Comparison of ENCODE assay signal across 9 mouse cellular contexts in the genomic region with DNA sequence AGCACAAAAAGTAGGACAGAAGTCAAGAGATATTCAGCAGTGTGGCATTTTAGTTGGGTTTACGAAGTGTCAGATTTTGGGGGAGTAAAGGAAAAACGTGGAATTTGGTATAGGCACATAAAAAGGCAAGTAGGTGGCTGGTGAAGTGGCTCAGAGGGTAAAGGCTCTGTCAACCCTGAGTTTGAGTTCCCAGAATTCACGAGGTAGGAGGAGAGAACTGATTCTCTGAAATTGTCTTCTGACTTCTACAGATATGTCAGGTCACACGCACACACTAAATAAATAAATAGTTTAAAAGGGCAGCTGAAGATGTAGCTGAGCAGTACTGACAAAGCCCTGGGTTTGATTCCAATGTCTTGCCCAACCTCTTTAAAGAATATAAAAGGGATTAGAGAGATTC. TPM values are rescaled to one million over a fixed set of nuclear protein-coding genes. Genes with fewer than 3 reads are reported as not detected.
A peak's percentile ranks its signal among the peaks of the same experiment; 100 is the strongest.
DNase-seq lines count a peak whose midpoint lies in the region; ATAC-seq and TF ChIP-seq lines count a peak whose summit lies in the region.
"Had no signal": no experiment of that assay in that cellular context is flagged by ENCODE, and none has a peak within 500 bp of the region (broad histone marks: within the 10 kb centered on the region; RNA-seq: fewer than 3 reads in every experiment).

No protein-coding gene starts in this region.

- H3K27ac ChIP-seq in kidney, postnatal 0 days, result no peak overlapping the region
- no peak overlapping the region for H3K27ac ChIP-seq in embryonic facial prominence, embryonic 14.5 days (replicated peaks; ENCODE audit: low read depth, low read length)
- H3K27ac ChIP-seq in intestine, embryonic 16.5 days (ENCODE audit: low read length), result no peak overlapping the region
- no peak overlapping the region for H3K27ac ChIP-seq in neural tube, embryonic 12.5 days

- 75% methylated on average over 4 of the region's 4 CpGs for WGBS in kidney, postnatal 0 days
- WGBS in embryonic facial prominence, embryonic 14.5 days, result 83% methylated on average over 4 of the region's 4 CpGs
- WGBS in intestine, embryonic 16.5 days, result 73% methylated on average over 4 of the region's 4 CpGs
- 76% methylated on average over 4 of the region's 4 CpGs for WGBS in neural tube, embryonic 12.5 days

- DNase-seq in kidney, postnatal 0 days (ENCODE audit: low spot score), result no peak
- no peak for DNase-seq in kidney, adult 18-20 months
- DNase-seq in embryonic facial prominence, embryonic 14.5 days (ENCODE audit: low spot score), result no peak
- no peak for DNase-seq in cerebellum, adult 11-12 months
- no peak for DNase-seq in spleen, adult 18-20 months
- DNase-seq: cerebellum, adult 11 months had no signal

- H3K36me3 ChIP-seq in kidney, postnatal 0 days (ENCODE audit: insufficient read depth, low read length), result no peaks in the 10 kb centered on the region
- H3K36me3 ChIP-seq in embryonic facial prominence, embryonic 14.5 days (ENCODE audit: control insufficient read depth, insufficient read depth, low read length), result no peaks in the 10 kb centered on the region
- no peaks in the 10 kb centered on the region for H3K36me3 ChIP-seq in intestine, embryonic 16.5 days (ENCODE audit: control insufficient read depth, insufficient read depth, low read length)
- H3K36me3 ChIP-seq in neural tube, embryonic 12.5 days, result no peaks in the 10 kb centered on the region

- no peaks in the 10 kb centered on the region for H3K27me3 ChIP-seq in kidney, postnatal 0 days (ENCODE audit: insufficient read depth, low read length)
- peaks cover 21% of the 10 kb centered on the region for H3K27me3 ChIP-seq in embryonic facial prominence, embryonic 14.5 days (replicated peaks; ENCODE audit: control insufficient read depth, insufficient read depth, low read length)
- no peaks in the 10 kb centered on the region for H3K27me3 ChIP-seq in intestine, embryonic 16.5 days (replicated peaks; ENCODE audit: control insufficient read depth, insufficient read depth, low read length)
- no peaks in the 10 kb centered on the region for H3K27me3 ChIP-seq in neural tube, embryonic 12.5 days (replicated peaks)

- no peak for ATAC-seq in kidney, postnatal 0 days (replicated peaks; ENCODE audit: low FRiP score, low read depth)
- ATAC-seq in embryonic facial prominence, embryonic 14.5 days (ENCODE audit: low read depth), result no peak
- ATAC-seq in intestine, embryonic 16.5 days, result no peak
- no peak for ATAC-seq in neural tube, embryonic 12.5 days (ENCODE audit: low FRiP score, low read depth)

- no peaks in the 10 kb centered on the region for H3K9me3 ChIP-seq in kidney, postnatal 0 days (replicated peaks; ENCODE audit: low read length)
- H3K9me3 ChIP-seq in embryonic facial prominence, embryonic 14.5 days (ENCODE audit: control insufficient read depth, low read length), result no peaks in the 10 kb centered on the region
- no peaks in the 10 kb centered on the region for H3K9me3 ChIP-seq in intestine, embryonic 16.5 days (ENCODE audit: control insufficient read depth, low read length)
- H3K9me3 ChIP-seq in neural tube, embryonic 12.5 days, result no peaks in the 10 kb centered on the region

- peak overlapping the region; percentile 84 for H3K4me2 ChIP-seq in kidney, postnatal 0 days (ENCODE audit: low read length)
- peak overlapping the region; percentile 75 for H3K4me2 ChIP-seq in embryonic facial prominence, embryonic 14.5 days (ENCODE audit: low read depth, low read length)
- peak overlapping the region; percentile 90; the same call in 1 of the 2 replicates for H3K4me2 ChIP-seq in intestine, embryonic 16.5 days (ENCODE audit: low read depth, low read length)
- H3K4me2 ChIP-seq in neural tube, embryonic 12.5 days (replicated peaks), result peak overlapping the region; percentile 87

- peak overlapping the region; percentile 91; the same call in 1 of the 2 replicates for H3K9ac ChIP-seq in kidney, postnatal 0 days (ENCODE audit: low read depth, low read length)
- H3K9ac ChIP-seq in embryonic facial prominence, embryonic 14.5 days (ENCODE audit: low read depth, low read length), result no peak overlapping the region
- H3K9ac ChIP-seq in intestine, embryonic 16.5 days (ENCODE audit: low read depth, low read length), result peak overlapping the region; percentile 79; the same call in 1 of the 2 replicates
- H3K9ac ChIP-seq in neural tube, embryonic 12.5 days, result no peak overlapping the region

- no peak for TF ChIP-seq CTCF in kidney, postnatal 0 days (IDR thresholded peaks at IDR 0.05; ENCODE audit: low read depth)

- H3K4me1 ChIP-seq in kidney, postnatal 0 days (replicated peaks; ENCODE audit: insufficient read depth, low read length), result peaks cover 13% of the 10 kb centered on the region
- H3K4me1 ChIP-seq in embryonic facial prominence, embryonic 14.5 days (ENCODE audit: control insufficient read depth, insufficient read depth, low read length), result peaks cover 9% of the 10 kb centered on the region
- H3K4me1 ChIP-seq in intestine, embryonic 16.5 days (ENCODE audit: control insufficient read depth, insufficient read depth, low read length), result peaks cover 22% of the 10 kb centered on the region
- H3K4me1 ChIP-seq in neural tube, embryonic 12.5 days, result peaks cover 26% of the 10 kb centered on the region

- no peak overlapping the region for H3K4me3 ChIP-seq in kidney, postnatal 0 days (replicated peaks; ENCODE audit: low read depth, low read length)
- peak overlapping the region; percentile 76 for H3K4me3 ChIP-seq in embryonic facial prominence, embryonic 14.5 days (ENCODE audit: low read depth, low read length)
- H3K4me3 ChIP-seq in intestine, embryonic 16.5 days (ENCODE audit: low read length), result no peak overlapping the region
- no peak overlapping the region; the same call in 1 of the 2 replicates for H3K4me3 ChIP-seq in neural tube, embryonic 12.5 days

RNA-seq across cellular contexts. Expression of a gene that starts 3.4 kb away (rescaled TPM):
- 26.9 and 27.4 TPM in 2 replicates for polyA plus RNA-seq in kidney, postnatal 0 days (2015; fragmentation: Nextera tagmentation; extraction: Ambion mirVana)
- polyA plus RNA-seq in embryonic facial prominence, embryonic 14.5 days (2014; fragmentation: Nextera tagmentation; extraction: Ambion mirVana), result 13.1 and 13.2 TPM in 2 replicates
- polyA plus RNA-seq in intestine, embryonic 16.5 days (2015; fragmentation: Nextera tagmentation; extraction: Ambion mirVana), result 23.9 TPM in 2 replicates
- polyA plus RNA-seq in neural tube, embryonic 12.5 days (2016; fragmentation: Nextera tagmentation; extraction: Ambion mirVana), result 107 and 112 TPM in 2 replicates

RNA-seq across cellular contexts. Expression of a gene that starts 9.8 kb away (rescaled TPM):
- 30.0 and 30.3 TPM in 2 replicates for polyA plus RNA-seq in kidney, postnatal 0 days (2015; fragmentation: Nextera tagmentation; extraction: Ambion mirVana)
- 42.0 and 46.5 TPM in 2 replicates for polyA plus RNA-seq in embryonic facial prominence, embryonic 14.5 days (2014; fragmentation: Nextera tagmentation; extraction: Ambion mirVana)
- polyA plus RNA-seq in intestine, embryonic 16.5 days (2015; fragmentation: Nextera tagmentation; extraction: Ambion mirVana), result 20.5 and 20.9 TPM in 2 replicates
- polyA plus RNA-seq in neural tube, embryonic 12.5 days (2016; fragmentation: Nextera tagmentation; extraction: Ambion mirVana), result 86.5 and 89.6 TPM in 2 replicates

RNA-seq across cellular contexts. Expression of a gene that starts 10.7 kb away (rescaled TPM):
- polyA plus RNA-seq in kidney, postnatal 0 days (2015; fragmentation: Nextera tagmentation; extraction: Ambion mirVana), result 46.3 and 52.2 TPM in 2 replicates
- 57.4 and 61.7 TPM in 2 replicates for polyA plus RNA-seq in embryonic facial prominence, embryonic 14.5 days (2014; fragmentation: Nextera tagmentation; extraction: Ambion mirVana)
- 52.2 and 52.7 TPM in 2 replicates for polyA plus RNA-seq in intestine, embryonic 16.5 days (2015; fragmentation: Nextera tagmentation; extraction: Ambion mirVana)
- polyA plus RNA-seq in neural tube, embryonic 12.5 days (2016; fragmentation: Nextera tagmentation; extraction: Ambion mirVana), result 72.9 and 78.0 TPM in 2 replicates

RNA-seq across cellular contexts. Expression of a gene that starts 17.7 kb away (rescaled TPM):
- 45.6 and 46.5 TPM in 2 replicates for polyA plus RNA-seq in kidney, postnatal 0 days (2015; fragmentation: Nextera tagmentation; extraction: Ambion mirVana)
- 45.2 and 49.3 TPM in 2 replicates for polyA plus RNA-seq in embryonic facial prominence, embryonic 14.5 days (2014; fragmentation: Nextera tagmentation; extraction: Ambion mirVana)
- polyA plus RNA-seq in intestine, embryonic 16.5 days (2015; fragmentation: Nextera tagmentation; extraction: Ambion mirVana), result 75.0 and 78.0 TPM in 2 replicates
- polyA plus RNA-seq in neural tube, embryonic 12.5 days (2016; fragmentation: Nextera tagmentation; extraction: Ambion mirVana), result 59.9 and 65.9 TPM in 2 replicates

RNA-seq across cellular contexts. Expression of a gene that starts 54.5 kb away (rescaled TPM):
- not detected in 2 replicates for polyA plus RNA-seq in kidney, postnatal 0 days (2015; fragmentation: Nextera tagmentation; extraction: Ambion mirVana)
- 0.47 TPM in 1 of 2 replicates, not detected in the other for polyA plus RNA-seq in embryonic facial prominence, embryonic 14.5 days (2014; fragmentation: Nextera tagmentation; extraction: Ambion mirVana)
- 2.2 and 3.0 TPM in 2 replicates for polyA plus RNA-seq in intestine, embryonic 16.5 days (2015; fragmentation: Nextera tagmentation; extraction: Ambion mirVana)
- polyA plus RNA-seq in neural tube, embryonic 12.5 days (2016; fragmentation: Nextera tagmentation; extraction: Ambion mirVana), result not detected in 2 replicates
- polyA plus RNA-seq: gonadal fat pad, adult 2 months had no signal

Comparison
In these comparisons a context has a peak if more than half of its experiments do, and no peak if none do; other contexts are left out.
1. H3K9ac ChIP-seq: peak in kidney, postnatal 0 days (single experiment) and intestine, embryonic 16.5 days (single experiment); none in embryonic facial prominence, embryonic 14.5 days (single experiment) and neural tube, embryonic 12.5 days (single experiment).
2. Peak in every context shown above with its lines, with median percentiles within 50 percentile points of each other: H3K4me2 ChIP-seq.